Mouse (Mus musculus): ENCODE data around the gene Rarb. TPM values are rescaled to one million over a fixed set of nuclear protein-coding genes. Genes with fewer than 3 reads are reported as not detected.

The Rarb gene
- polyA plus RNA-seq, 1 experiment: 0.49 TPM

- Histone ChIP-seq H3K9ac (ENCODE audit: low read depth, poor library complexity, severe bottlenecking) (no peak overlapping the region), H3K9me3 (replicated peaks; ENCODE audit: control insufficient read depth, insufficient read depth, low read length, poor library complexity, severe bottlenecking) (no peaks in the 10 kb centered on the region), H3K4me1 (ENCODE audit: control insufficient read depth, insufficient read depth, low read length) (no peaks in the 10 kb centered on the region), H3K4me3 (ENCODE audit: low read depth, low read length) (no peak overlapping the region), H3K27ac (ENCODE audit: insufficient read depth, low read length) (no peak overlapping the region), H3K27me3 (ENCODE audit: control insufficient read depth, insufficient read depth, low read length, poor library complexity, severe bottlenecking) (no peaks in the 10 kb centered on the region), H3K36me3 (ENCODE audit: control insufficient read depth, insufficient read depth, low read length, poor library complexity, severe bottlenecking) (no peaks in the 10 kb centered on the region)
- TF ChIP-seq EP300 (IDR thresholded peaks at IDR 0.05; ENCODE audit: insufficient read depth, low read depth, low read length): no peak
- TF ChIP-seq POLR2A (IDR thresholded peaks at IDR 0.05; ENCODE audit: insufficient read depth, low read length): no peak
- TF ChIP-seq CTCF (IDR thresholded peaks at IDR 0.05; ENCODE audit: low read depth, low read length): no peak
Observed at GRCm38 (mm10) chr14:16478606-16479323, 340.2 kb downstream of the Rarb start.

- H3K9me3 ChIP-seq (replicated peaks; ENCODE audit: control insufficient read depth, insufficient read depth, low read length, poor library complexity, severe bottlenecking): no peaks in the 10 kb centered on the region
- H3K4me3 ChIP-seq (ENCODE audit: low read depth, low read length): no peak overlapping the region
- TF ChIP-seq POLR2A (IDR thresholded peaks at IDR 0.05; ENCODE audit: insufficient read depth, low read length): no peak
- no peak for TF ChIP-seq CTCF (IDR thresholded peaks at IDR 0.05; ENCODE audit: low read depth, low read length)
- no peak for TF ChIP-seq EP300 (IDR thresholded peaks at IDR 0.05; ENCODE audit: insufficient read depth, low read depth, low read length)
- H3K36me3 ChIP-seq (ENCODE audit: control insufficient read depth, insufficient read depth, low read length, poor library complexity, severe bottlenecking): no peaks in the 10 kb centered on the region
- no peak overlapping the region for H3K9ac ChIP-seq (ENCODE audit: low read depth, poor library complexity, severe bottlenecking)
- H3K4me1 ChIP-seq (ENCODE audit: control insufficient read depth, insufficient read depth, low read length): no peaks in the 10 kb centered on the region
- H3K27ac ChIP-seq (ENCODE audit: insufficient read depth, low read length): no peak overlapping the region
- H3K27me3 ChIP-seq (ENCODE audit: control insufficient read depth, insufficient read depth, low read length, poor library complexity, severe bottlenecking): no peaks in the 10 kb centered on the region
Observed at GRCm38 (mm10) chr14:16448269-16448987, 370.5 kb downstream of the Rarb start.

GRCm38 (mm10) chr14:16447587-16447986 lies 371.4 kb downstream of the Rarb start:
- H3K4me1 ChIP-seq (ENCODE audit: control insufficient read depth, insufficient read depth, low read length): no peaks in the 10 kb centered on the region
- TF ChIP-seq CTCF (IDR thresholded peaks at IDR 0.05; ENCODE audit: low read depth, low read length): peak; percentile 62
- no peak for TF ChIP-seq EP300 (IDR thresholded peaks at IDR 0.05; ENCODE audit: insufficient read depth, low read depth, low read length)
- no peaks in the 10 kb centered on the region for H3K9me3 ChIP-seq (replicated peaks; ENCODE audit: control insufficient read depth, insufficient read depth, low read length, poor library complexity, severe bottlenecking)
- no peaks in the 10 kb centered on the region for H3K27me3 ChIP-seq (ENCODE audit: control insufficient read depth, insufficient read depth, low read length, poor library complexity, severe bottlenecking)
- no peak overlapping the region for H3K4me3 ChIP-seq (ENCODE audit: low read depth, low read length)
- no peaks in the 10 kb centered on the region for H3K36me3 ChIP-seq (ENCODE audit: control insufficient read depth, insufficient read depth, low read length, poor library complexity, severe bottlenecking)
- no peak overlapping the region for H3K27ac ChIP-seq (ENCODE audit: insufficient read depth, low read length)
- H3K9ac ChIP-seq (ENCODE audit: low read depth, poor library complexity, severe bottlenecking): no peak overlapping the region

DNA sequence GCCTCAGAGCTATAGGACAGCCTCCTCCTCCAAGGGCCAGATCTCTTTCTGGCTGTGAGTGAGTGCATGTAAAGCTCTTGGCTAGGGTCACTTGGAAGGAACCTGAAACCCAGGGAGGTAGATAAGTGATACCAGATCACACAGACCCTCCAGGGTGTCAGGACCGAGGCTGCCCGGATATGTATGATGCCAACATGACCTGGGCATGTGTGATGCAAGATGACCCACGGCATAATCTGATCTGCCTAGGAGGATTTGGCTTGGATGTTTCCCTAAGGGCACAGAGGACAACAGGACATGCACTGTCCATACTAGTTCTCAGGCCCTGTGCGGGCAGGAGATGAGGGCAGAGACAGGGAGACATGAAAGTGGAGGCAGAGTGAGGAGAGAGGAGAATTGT lies 374.1 kb downstream of the Rarb start:
- no peaks in the 10 kb centered on the region for H3K36me3 ChIP-seq (ENCODE audit: control insufficient read depth, insufficient read depth, low read length, poor library complexity, severe bottlenecking)
- H3K27ac ChIP-seq (ENCODE audit: insufficient read depth, low read length): no peak overlapping the region
- H3K9me3 ChIP-seq (replicated peaks; ENCODE audit: control insufficient read depth, insufficient read depth, low read length, poor library complexity, severe bottlenecking): no peaks in the 10 kb centered on the region
- H3K4me1 ChIP-seq (ENCODE audit: control insufficient read depth, insufficient read depth, low read length): no peaks in the 10 kb centered on the region
- H3K27me3 ChIP-seq (ENCODE audit: control insufficient read depth, insufficient read depth, low read length, poor library complexity, severe bottlenecking): no peaks in the 10 kb centered on the region
- no peak overlapping the region for H3K4me3 ChIP-seq (ENCODE audit: low read depth, low read length)
- TF ChIP-seq POLR2A (IDR thresholded peaks at IDR 0.05; ENCODE audit: insufficient read depth, low read length): no peak
- no peak for TF ChIP-seq EP300 (IDR thresholded peaks at IDR 0.05; ENCODE audit: insufficient read depth, low read depth, low read length)
- TF ChIP-seq CTCF (IDR thresholded peaks at IDR 0.05; ENCODE audit: low read depth, low read length): no peak
- H3K9ac ChIP-seq (ENCODE audit: low read depth, poor library complexity, severe bottlenecking): no peak overlapping the region

GRCm38 (mm10) chr14:16439385-16440126 lies 379.4 kb downstream of the Rarb start:
- no peak overlapping the region for H3K4me3 ChIP-seq (ENCODE audit: low read depth, low read length)
- H3K9ac ChIP-seq (ENCODE audit: low read depth, poor library complexity, severe bottlenecking): no peak overlapping the region
- 0 out of 2 replicates have a peak, but pooled peaks cover 2% of the 10 kb centered on the region for H3K9me3 ChIP-seq (replicated peaks; ENCODE audit: control insufficient read depth, insufficient read depth, low read length, poor library complexity, severe bottlenecking)
- H3K27ac ChIP-seq (ENCODE audit: insufficient read depth, low read length): no peak overlapping the region
- H3K4me1 ChIP-seq (ENCODE audit: control insufficient read depth, insufficient read depth, low read length): no peaks in the 10 kb centered on the region
- TF ChIP-seq CTCF (IDR thresholded peaks at IDR 0.05; ENCODE audit: low read depth, low read length): no peak
- TF ChIP-seq POLR2A (IDR thresholded peaks at IDR 0.05; ENCODE audit: insufficient read depth, low read length): no peak
- TF ChIP-seq EP300 (IDR thresholded peaks at IDR 0.05; ENCODE audit: insufficient read depth, low read depth, low read length): no peak
- H3K27me3 ChIP-seq (ENCODE audit: control insufficient read depth, insufficient read depth, low read length, poor library complexity, severe bottlenecking): no peaks in the 10 kb centered on the region
- H3K36me3 ChIP-seq (ENCODE audit: control insufficient read depth, insufficient read depth, low read length, poor library complexity, severe bottlenecking): no peaks in the 10 kb centered on the region
